Mouse (Mus musculus) thymus, adult 2 months (tissue): Measurements from ENCODE around the gene Itpr2.

Experiments
- CTCF ChIP-seq: fragments of 200-500 bp; IDR thresholded peaks from 2 replicates; pipeline ENCODE4 v1.5.1; 2012; ENCODE audit warnings: mild to moderate bottlenecking, control low read depth, low read length, moderate library complexity, borderline replicate concordance; ENCODE audit not compliant: control insufficient read depth, poor library complexity, insufficient read depth; ENCODE audit errors: extremely low read depth
- POLR2A ChIP-seq: fragments of 200-500 bp; IDR thresholded peaks from 2 replicates; pipeline ENCODE4 v1.6.1; 2012; ENCODE audit warnings: mild to moderate bottlenecking, low read length, control low read depth, moderate library complexity; ENCODE audit not compliant: control insufficient read depth, poor library complexity, insufficient read depth; ENCODE audit errors: extremely low read depth

- TF ChIP-seq POLR2A, result no peak
- no peak for TF ChIP-seq CTCF
These were observed 31.6 kb downstream of the Itpr2 start for GRCm38 (mm10) chr6:146470378-146470777.
